Mouse (Mus musculus): ENCODE measurements at regions not wholly inside any gene's neighbourhood (a gene's known extent, or its start where the extent isn't known, plus 50 kb on each side); places are given as distances from the start of the nearest gene placed in this dataset.
A peak's percentile ranks its signal among the peaks of the same experiment; 100 is the strongest.
"Not testable (repeated sequence)": the region's sequence is repeated elsewhere in the genome, so short reads cannot be mapped to it uniquely, and the experiment has no call there.

- Histone ChIP-seq H3K4me3 (ENCODE audit: low read depth, low read length) (no peak overlapping the region), H3K27me3 (ENCODE audit: control insufficient read depth, insufficient read depth, low read length) (no peaks in the 10 kb centered on the region), H3K4me2 (no peak overlapping the region), H3K27ac (ENCODE audit: low read depth, low read length) (no peak overlapping the region), H3K36me3 (ENCODE audit: control insufficient read depth, insufficient read depth, low read length) (no peaks in the 10 kb centered on the region), H3K9me3 (ENCODE audit: control insufficient read depth, low read length) (no peaks in the 10 kb centered on the region), H3K4me1 (ENCODE audit: control insufficient read depth, insufficient read depth, low read length) (no peaks in the 10 kb centered on the region), H3K9ac (ENCODE audit: low read length) (no peak overlapping the region)
- DNase-seq (ENCODE audit: low spot score, missing footprints) (no peak), ATAC-seq (ENCODE audit: low FRiP score) (peak; percentile 76)
- 78% methylated on average over 8 of the region's 8 CpGs for WGBS
These were observed 1723.8 kb upstream of the Igfbp7 start for GRCm38 (mm10) chr5:79131443-79132308.

- ATAC-seq (ENCODE audit: low FRiP score), result no peak
- Histone ChIP-seq H3K27me3 (ENCODE audit: control insufficient read depth, insufficient read depth, low read length) (no peaks in the 10 kb centered on the region), H3K27ac (ENCODE audit: low read depth, low read length) (no peak overlapping the region), H3K36me3 (ENCODE audit: control insufficient read depth, insufficient read depth, low read length) (no peaks in the 10 kb centered on the region), H3K9me3 (ENCODE audit: control insufficient read depth, low read length) (no peaks in the 10 kb centered on the region), H3K4me2 (no peak overlapping the region), H3K4me1 (ENCODE audit: control insufficient read depth, insufficient read depth, low read length) (no peaks in the 10 kb centered on the region), H3K4me3 (ENCODE audit: low read depth, low read length) (no peak overlapping the region), H3K9ac (ENCODE audit: low read length) (no peak overlapping the region)
- DNase-seq (ENCODE audit: low spot score, missing footprints), result no peak
- WGBS, result 86% methylated on average over 4 of the region's 4 CpGs
These were observed 1675.3 kb upstream of the Igfbp7 start for GRCm38 (mm10) chr5:79083170-79083569.

- not testable (repeated sequence) for ATAC-seq (ENCODE audit: low FRiP score); H3K4me2 ChIP-seq; DNase-seq (ENCODE audit: low spot score, missing footprints)
These were observed 1652.0 kb upstream of the Igfbp7 start for GRCm38 (mm10) chr5:79059805-79060204.

More at GRCm38 (mm10) chr5:79059805-79060204, 1652.0 kb upstream of the Igfbp7 start:
- WGBS, result 73% methylated on average over 2 of the region's 2 CpGs
- H3K27ac ChIP-seq (ENCODE audit: low read depth, low read length); H3K27me3 ChIP-seq (ENCODE audit: control insufficient read depth, insufficient read depth, low read length); H3K4me3 ChIP-seq (ENCODE audit: low read depth, low read length); H3K9me3 ChIP-seq (ENCODE audit: control insufficient read depth, low read length); H3K4me1 ChIP-seq (ENCODE audit: control insufficient read depth, insufficient read depth, low read length); H3K36me3 ChIP-seq (ENCODE audit: control insufficient read depth, insufficient read depth, low read length); H3K9ac ChIP-seq (ENCODE audit: low read length): not testable (repeated sequence)
